Mouse (Mus musculus): ENCODE measurements around the gene Mmp9.

DNA sequence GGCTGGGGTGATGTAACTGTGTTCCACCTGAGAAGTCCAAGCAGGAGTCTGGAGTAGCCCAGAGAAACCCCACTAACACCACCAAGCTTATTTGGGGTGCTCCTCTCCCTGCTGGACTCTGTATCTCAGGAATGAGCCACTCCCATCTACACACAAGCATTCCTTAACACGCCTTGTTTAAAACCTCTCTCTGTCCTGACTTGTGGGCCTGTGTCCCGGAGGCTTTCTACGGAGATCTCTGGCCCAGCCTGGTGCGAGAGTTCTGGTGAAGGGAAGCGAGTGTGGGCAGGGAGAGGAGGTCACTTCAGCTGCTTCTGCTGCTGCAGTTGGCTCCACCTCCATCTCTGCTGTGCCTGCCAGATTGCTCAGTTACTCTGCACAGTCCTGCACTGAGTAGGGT lies 15.6 kb downstream of the Mmp9 start:
- TF ChIP-seq CTCF (IDR thresholded peaks at IDR 0.05; ENCODE audit: control insufficient read depth, insufficient read depth, insufficient read length) (no peak), MYOG (IDR thresholded peaks at IDR 0.05; ENCODE audit: control insufficient read depth, extremely low read depth, insufficient read length) (no peak), MAX (IDR thresholded peaks at IDR 0.05) (no peak), CEBPB (IDR thresholded peaks at IDR 0.05; ENCODE audit: low read depth) (no peak), USF1 (IDR thresholded peaks at IDR 0.05; ENCODE audit: low read depth) (no peak), MYOD1 (IDR thresholded peaks at IDR 0.05; ENCODE audit: control insufficient read depth, insufficient read length, low read depth) (no peak)
